Comparison of ENCODE assay signal across 8 mouse cellular contexts in genomic region chr5:142928749-142929399, GRCm38 (mm10). TPM values are rescaled to one million over a fixed set of nuclear protein-coding genes. Genes with fewer than 3 reads are reported as not detected.
A peak's percentile ranks its signal among the peaks of the same experiment; 100 is the strongest.
DNase-seq lines count a peak whose midpoint lies in the region; ATAC-seq and TF ChIP-seq lines count a peak whose summit lies in the region.

No protein-coding gene starts in this region.

- DNase-seq in ES-E14 (ENCODE audit: low read depth, low spot score) = no peak
- DNase-seq in gastrocnemius, adult 18-20 months (ENCODE audit: low spot score) = peak; percentile 88
- peak; percentile 53 for DNase-seq in hindbrain, embryonic 14.5 days (ENCODE audit: low spot score)
- DNase-seq in left cerebral cortex, adult 8-10 months (ENCODE audit: low spot score in 2 of 2) = peak; percentile 47 to 58
- peak; percentile 74 to 80 for DNase-seq in right cerebral cortex, adult 2 months (ENCODE audit: low spot score in 2 of 2)
- DNase-seq in urinary bladder, postnatal 25 days (ENCODE audit: low spot score) = peak; percentile 73

- peak overlapping the region; percentile 43 for H3K4me2 ChIP-seq in hindbrain, embryonic 14.5 days (replicated peaks)

- H3K79me2 ChIP-seq in macrophage (ENCODE audit: inconsistent target) = peaks cover 38% of the 10 kb centered on the region

- 0 out of 2 replicates have a peak, but pooled peaks cover 3% of the 10 kb centered on the region for H3K27me3 ChIP-seq in hindbrain, embryonic 14.5 days (ENCODE audit: control insufficient read depth, insufficient read depth, low read length)

- no peaks in the 10 kb centered on the region for H3K9me3 ChIP-seq in ES-E14 (ENCODE audit: control insufficient read depth, insufficient read depth, low read depth, low read length)
- no peaks in the 10 kb centered on the region for H3K9me3 ChIP-seq in hindbrain, embryonic 14.5 days (ENCODE audit: control insufficient read depth, low read length)

- H3K36me3 ChIP-seq in ES-E14 (ENCODE audit: control insufficient read depth, insufficient read depth, low read length, poor library complexity, severe bottlenecking) (no peaks in the 10 kb centered on the region), macrophage (ENCODE audit: inconsistent target) (no peaks in the 10 kb centered on the region)
- no peaks in the 10 kb centered on the region for H3K36me3 ChIP-seq in hindbrain, embryonic 14.5 days (replicated peaks; ENCODE audit: control insufficient read depth, insufficient read depth)

- ATAC-seq in hindbrain, embryonic 14.5 days (ENCODE audit: low FRiP score) = 0 out of 2 replicates have a peak, but pooled peaks have one; percentile 40

- H3K27ac ChIP-seq in ES-E14 (ENCODE audit: insufficient read depth, low read depth, low read length, poor library complexity, severe bottlenecking) (peak overlapping the region; percentile 32), macrophage (peak overlapping the region; percentile 99)
- peak overlapping the region; percentile 99 for H3K27ac ChIP-seq in brown adipose tissue, adult 24 weeks (replicated peaks; ENCODE audit: low read depth, low read length)
- no peak overlapping the region for H3K27ac ChIP-seq in hindbrain, embryonic 14.5 days

- H3K4me3 ChIP-seq in ES-E14 (ENCODE audit: insufficient read depth in 1 of 2, low read depth in 1 of 2, low read length in 2 of 2, poor library complexity in 1 of 2, severe bottlenecking in 1 of 2) (peak overlapping the region; percentile 60 to 64), macrophage (ENCODE audit: inconsistent target) (peak overlapping the region; percentile 61)
- peak overlapping the region; percentile 81 for H3K4me3 ChIP-seq in brown adipose tissue, adult 24 weeks (ENCODE audit: insufficient read depth, low read depth, low read length)
- peak overlapping the region; percentile 20 for H3K4me3 ChIP-seq in hindbrain, embryonic 14.5 days (replicated peaks; ENCODE audit: low read length)

- H3K4me1 ChIP-seq in ES-E14 (ENCODE audit: control insufficient read depth in 2 of 2, insufficient read depth in 2 of 2, low read length in 2 of 2, poor library complexity in 1 of 2) = peaks cover 3 to 35% of the 10 kb centered on the region in 2 experiments; a peak in 2 of 4 replicates
- peaks cover 6% of the 10 kb centered on the region for H3K4me1 ChIP-seq in brown adipose tissue, adult 24 weeks (ENCODE audit: control insufficient read depth, insufficient read depth, insufficient read length, low read length)
- 0 out of 2 replicates have a peak, but pooled peaks cover 6% of the 10 kb centered on the region for H3K4me1 ChIP-seq in hindbrain, embryonic 14.5 days (replicated peaks; ENCODE audit: control insufficient read depth, insufficient read depth, low read length)

- WGBS in hindbrain, embryonic 14.5 days = 4% methylated on average over 35 of the region's 35 CpGs
- WGBS in macrophage (ENCODE audit: missing documents) = 5% methylated on average over 35 of the region's 35 CpGs

- in situ Hi-C loops in ES-E14 (cut with MboI; ENCODE audit: low sequenced_read_pairs in 2 of 2, unreplicated experiment in 2 of 2) = no loop called here

- H3K9ac ChIP-seq in ES-E14 (ENCODE audit: insufficient read depth, low read depth, low read length, poor library complexity, severe bottlenecking) = peak overlapping the region; percentile 69
- H3K9ac ChIP-seq in hindbrain, embryonic 14.5 days = peak overlapping the region; percentile 32; the same call in 1 of the 2 replicates

TF ChIP-seq in ES-E14, 5 proteins besides CTCF, POLR2A, EP300 and RAD21:
- TF ChIP-seq CHD2 (IDR thresholded peaks at IDR 0.05; ENCODE audit: low read depth, low read length) (no peak), HCFC1 (IDR thresholded peaks at IDR 0.05; ENCODE audit: borderline replicate concordance, insufficient read depth, low read length) (no peak), ZC3H11A (IDR thresholded peaks at IDR 0.05; ENCODE audit: borderline replicate concordance, low read depth, low read length) (no peak), MAFK (IDR thresholded peaks at IDR 0.05; ENCODE audit: insufficient read depth, low read depth, low read length) (no peak), ZNF384 (IDR thresholded peaks at IDR 0.05; ENCODE audit: low read depth, low read length) (no peak)

RNA-seq across cellular contexts. Expression of gene Actb, which starts 22.3 kb away (rescaled TPM):
- 3,755 and 4,692 TPM in 2 replicates for total RNA-seq in ES-E14 (2012; rRNA removed)
- polyA plus RNA-seq in brown adipose tissue, adult 24 weeks (2012; ENCODE audit: insufficient read depth, insufficient read length, missing spikeins) = 1,228 and 1,297 TPM in 2 replicates
- 100 to 1,000 TPM; 452 to 583 TPM for total RNA-seq in gastrocnemius, adult 18-20 months (2021)
- 13,534 and 14,549 TPM in 2 replicates for polyA plus RNA-seq in hindbrain, embryonic 14.5 days (2014; fragmentation: Nextera tagmentation; extraction: Ambion mirVana)
- 1,000 to 10,000 TPM; 2,552 to 2,721 (median 2,651) TPM for total RNA-seq in left cerebral cortex, adult 8-10 months (2022)
- 1,000 to 10,000 TPM in 20 of 26 experiments, 100 to 1,000 TPM in 6; 611 to 2,451 (median 1,466) TPM for total RNA-seq in macrophage (2018; cell fraction: chromatin; rRNA removed)
- total RNA-seq in macrophage (2018; cell fraction: cytosol; rRNA removed) = over 10,000 TPM in 12 of 26 experiments, 1,000 to 10,000 TPM in 14; 5,675 to 13,626 (median 9,300) TPM
- over 10,000 TPM in 1 of 26 experiments, 1,000 to 10,000 TPM in 25; 1,921 to 11,492 (median 4,963) TPM for total RNA-seq in macrophage (2018; cell fraction: nucleus; rRNA removed)
- polyA plus RNA-seq in macrophage (2018) = 4,180 to 7,540 TPM (median 4,195 TPM) in 3 replicates

RNA-seq across cellular contexts. Expression of gene Fscn1, which starts 31.3 kb away (rescaled TPM):
- total RNA-seq in ES-E14 (2012; rRNA removed) = 161 and 310 TPM in 2 replicates
- 9.1 and 16.2 TPM in 2 replicates for polyA plus RNA-seq in brown adipose tissue, adult 24 weeks (2012; ENCODE audit: insufficient read depth, insufficient read length, missing spikeins)
- 1 to 10 TPM; 3.7 to 8.5 TPM for total RNA-seq in gastrocnemius, adult 18-20 months (2021)
- 459 and 508 TPM in 2 replicates for polyA plus RNA-seq in hindbrain, embryonic 14.5 days (2014; fragmentation: Nextera tagmentation; extraction: Ambion mirVana)
- 100 to 1,000 TPM; 218 to 276 (median 259) TPM for total RNA-seq in left cerebral cortex, adult 8-10 months (2022)
- total RNA-seq in macrophage (2018; cell fraction: chromatin; rRNA removed) = 10 to 100 TPM in 2 of 26 experiments, 1 to 10 TPM in 12, under 1 TPM in 7, not detected in 5; 0.31 to 17.6 (median 1.7) TPM
- 10 to 100 TPM in 3 of 26 experiments, 1 to 10 TPM in 23; 1.1 to 31.7 (median 6.6) TPM for total RNA-seq in macrophage (2018; cell fraction: cytosol; rRNA removed)
- 10 to 100 TPM in 5 of 26 experiments, 1 to 10 TPM in 16, under 1 TPM in 5; 0.25 to 20.1 (median 3.4) TPM for total RNA-seq in macrophage (2018; cell fraction: nucleus; rRNA removed)
- 0.81 to 1.8 TPM (median 0.94 TPM) in 3 replicates for polyA plus RNA-seq in macrophage (2018)

RNA-seq across cellular contexts. Expression of gene Fbxl18, which starts 33.7 kb away (rescaled TPM):
- 20.1 and 27.1 TPM in 2 replicates for total RNA-seq in ES-E14 (2012; rRNA removed)
- 2.7 and 2.9 TPM in 2 replicates for polyA plus RNA-seq in brown adipose tissue, adult 24 weeks (2012; ENCODE audit: insufficient read depth, insufficient read length, missing spikeins)
- 1 to 10 TPM; 4.9 to 5.9 TPM for total RNA-seq in gastrocnemius, adult 18-20 months (2021)
- polyA plus RNA-seq in hindbrain, embryonic 14.5 days (2014; fragmentation: Nextera tagmentation; extraction: Ambion mirVana) = 26.1 TPM in 2 replicates
- 10 to 100 TPM; 28.8 to 30.9 (median 29.6) TPM for total RNA-seq in left cerebral cortex, adult 8-10 months (2022)
- total RNA-seq in macrophage (2018; cell fraction: chromatin; rRNA removed) = 10 to 100 TPM in 24 of 26 experiments, 1 to 10 TPM in 2; 9.3 to 53.0 (median 32.1) TPM
- 1 to 10 TPM; 2.2 to 8.0 (median 5.6) TPM for total RNA-seq in macrophage (2018; cell fraction: cytosol; rRNA removed)
- 10 to 100 TPM in 20 of 26 experiments, 1 to 10 TPM in 6; 4.3 to 34.8 (median 15.7) TPM for total RNA-seq in macrophage (2018; cell fraction: nucleus; rRNA removed)
- 2.5 to 5.4 TPM (median 3.5 TPM) in 3 replicates for polyA plus RNA-seq in macrophage (2018)

Comparison
In these comparisons a context has a peak if more than half of its experiments do, and no peak if none do; other contexts are left out.
1. H3K4me3 ChIP-seq: peak in every context shown above with its lines; median percentile 81 in brown adipose tissue, adult 24 weeks; 62 in ES-E14; 61 in macrophage; 20 in hindbrain, embryonic 14.5 days.
2. RNA of gene Fscn1, which starts 31.3 kb away (total RNA-seq): 161 to 310 TPM in ES-E14 and 218 to 276 TPM in left cerebral cortex, adult 8-10 months; 3.7 to 8.5 TPM in gastrocnemius, adult 18-20 months; every median in the first group is over 10 times any median in the second.